Mouse (Mus musculus) embryonic stem cell, embryonic (primary cell): ENCODE results near the gene Nos1.

ENCODE experiments used
- CTCF ChIA-PET, 4 experiments: fragments of 300-600 bp in 2 of 4; fragments of 350-600 bp in 2 of 4; sonication (Branson Sonifier 250); formaldehyde crosslinking; loops; one replicate each; lab custom pipeline; 2022; ENCODE audit warnings: inconsistent platforms in 2 of 4; lab: Charles Lee
- POLR2A ChIA-PET, 4 experiments: fragments of 300-600 bp in 2 of 4; fragments of 350-600 bp in 2 of 4; sonication (Branson Sonifier 250); formaldehyde crosslinking; loops; one replicate each; lab custom pipeline; 2022; ENCODE audit warnings: antibody characterized with exemption in 4 of 4, inconsistent platforms in 1 of 4; lab: Charles Lee

Nos1 gene

DNA sequence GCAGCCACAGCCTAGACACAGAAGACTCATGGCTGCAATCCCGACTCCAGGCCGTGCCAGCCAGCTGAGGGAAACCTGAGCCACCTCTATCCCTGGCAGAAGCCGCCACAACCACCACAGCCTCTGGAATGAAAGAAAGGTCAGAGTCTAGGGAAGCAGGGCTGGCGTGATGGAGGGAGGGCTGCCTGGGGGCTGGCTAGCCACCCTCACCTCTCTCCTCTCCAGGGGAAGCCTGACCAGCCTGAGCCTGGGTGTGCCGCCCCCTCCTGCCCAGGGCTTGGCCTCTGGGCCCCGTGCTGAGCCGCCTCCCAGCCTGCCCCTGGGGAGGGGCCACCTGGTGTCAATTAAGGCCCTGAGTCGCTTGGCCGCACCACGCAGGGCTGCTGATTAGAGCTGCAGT is at the start of gene Nos1:
Nos1 (plus strand) TSS at position 352 of the 400 bp plus-strand sequence.
- POLR2A ChIA-PET: interaction anchor here in 1 of 4 experiments (0.9 to 1.0 kb wide), 2 partner anchors 14 to 193 kb away, joined by 3 read pairs; no protein-coding TSS in a partner anchor
- CTCF ChIA-PET: interaction anchor here in 1 of 4 experiments (0.8 kb wide), 1 partner anchor 19 kb away, joined by 3 read pairs; no protein-coding TSS in a partner anchor

DNA sequence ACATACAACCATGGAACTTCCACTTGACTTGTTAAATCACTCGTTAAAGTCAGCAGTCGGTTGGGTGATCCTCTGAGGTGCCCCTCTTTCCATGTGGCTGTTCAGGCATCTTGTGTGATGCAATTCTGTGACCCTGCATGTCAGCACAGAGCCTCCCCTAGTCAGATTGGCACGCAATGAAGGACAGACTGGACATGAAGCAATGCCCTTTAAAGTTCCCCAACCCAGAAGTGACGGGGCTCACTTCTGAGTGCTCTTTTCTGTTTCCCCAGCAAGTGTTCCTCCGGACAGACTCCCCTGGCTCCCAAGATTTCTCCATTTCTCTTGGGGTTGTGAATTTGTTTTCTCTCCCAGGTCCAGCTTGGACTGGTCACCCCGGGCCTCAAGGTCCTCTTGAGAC is 49.5 kb upstream of the Nos1 start:
- ChIA-PET CTCF (interaction anchor here in 1 of 4 experiments (0.7 to 1.4 kb wide), 3 partner anchors 30 to 228 kb away, joined by 3 to 5 read pairs (median 4); no protein-coding TSS in a partner anchor), POLR2A (no interaction called here)

- CTCF ChIA-PET: interaction anchor here in 1 of 4 experiments (0.6 kb wide), 1 partner anchor 54 kb away, joined by 3 read pairs; no protein-coding TSS in a partner anchor
- POLR2A ChIA-PET: no interaction called here
Observed at GRCm38 (mm10) chr5:117744654-117745178, 36.1 kb upstream of the Nos1 start.

DNA sequence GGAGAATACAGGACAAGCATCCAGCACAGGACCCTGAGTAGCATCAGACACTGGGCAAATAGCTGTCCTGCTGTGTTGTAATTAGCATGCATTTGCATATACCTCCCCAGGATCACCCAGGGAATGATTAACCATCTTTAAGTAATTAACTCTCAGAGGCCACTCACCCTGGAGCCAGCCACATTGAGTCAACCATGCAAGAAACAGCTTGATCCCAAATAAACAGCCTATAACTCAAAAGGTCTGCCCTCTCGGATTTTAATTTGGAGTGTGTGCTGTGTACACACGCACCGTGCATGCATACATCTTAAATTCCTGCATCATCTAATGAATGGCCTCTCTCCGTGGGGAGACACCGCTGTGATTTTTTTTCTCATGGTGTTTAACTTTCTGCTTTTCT is 31.5 kb upstream of the Nos1 start:
- ChIA-PET POLR2A (interaction anchor here in 1 of 4 experiments (0.6 kb wide), 1 partner anchor 203 kb away, joined by 4 read pairs; no protein-coding TSS in a partner anchor), CTCF (interaction anchor here in 3 of 4 experiments (0.8 to 2.3 kb wide), 5 partner anchors 12 to 317 kb away, joined by 3 to 7 read pairs (median 4); no protein-coding TSS in a partner anchor)

DNA sequence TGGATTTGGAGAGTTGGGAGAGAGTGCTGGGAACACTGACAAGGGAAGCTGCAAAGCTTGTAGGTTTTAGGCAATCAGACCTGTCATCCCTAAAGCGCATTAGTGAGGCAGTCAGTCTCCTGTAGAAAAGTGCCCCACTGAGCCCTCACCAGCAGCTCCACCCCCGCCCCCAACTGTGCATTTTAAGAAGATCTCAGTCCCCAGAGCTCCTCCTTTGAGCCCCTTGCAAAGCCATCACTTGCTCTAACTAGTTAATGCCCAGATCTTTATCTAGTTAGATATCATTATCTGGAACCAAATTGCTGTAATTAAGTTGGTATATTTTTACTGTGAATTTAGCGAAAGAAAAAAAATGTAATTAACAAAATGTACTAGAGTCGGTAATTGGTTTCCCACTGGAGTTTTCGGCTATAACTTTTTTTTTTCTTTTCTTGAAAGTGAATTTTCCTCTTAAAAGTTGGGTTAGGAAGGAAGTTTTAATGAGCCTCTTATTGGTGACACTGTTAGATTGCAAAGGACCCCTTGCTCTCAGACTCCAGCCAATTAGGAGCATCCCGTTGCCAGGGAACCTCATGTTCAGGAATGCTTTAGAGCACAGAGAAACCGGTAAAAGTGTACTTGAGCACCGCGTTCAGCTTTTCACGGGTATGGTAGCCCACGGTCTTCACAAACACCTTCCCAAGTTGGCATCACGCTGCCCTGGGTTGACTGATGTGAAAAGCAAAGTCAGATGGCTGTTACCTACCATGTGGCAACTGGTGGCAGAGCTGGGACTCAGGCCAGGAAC is 22.9 kb upstream of the Nos1 start:
- POLR2A ChIA-PET: interaction anchor here in 1 of 4 experiments (0.6 to 1.1 kb wide), 2 partner anchors 12 to 14 kb away, joined by 3 to 4 read pairs; no protein-coding TSS in a partner anchor

DNA sequence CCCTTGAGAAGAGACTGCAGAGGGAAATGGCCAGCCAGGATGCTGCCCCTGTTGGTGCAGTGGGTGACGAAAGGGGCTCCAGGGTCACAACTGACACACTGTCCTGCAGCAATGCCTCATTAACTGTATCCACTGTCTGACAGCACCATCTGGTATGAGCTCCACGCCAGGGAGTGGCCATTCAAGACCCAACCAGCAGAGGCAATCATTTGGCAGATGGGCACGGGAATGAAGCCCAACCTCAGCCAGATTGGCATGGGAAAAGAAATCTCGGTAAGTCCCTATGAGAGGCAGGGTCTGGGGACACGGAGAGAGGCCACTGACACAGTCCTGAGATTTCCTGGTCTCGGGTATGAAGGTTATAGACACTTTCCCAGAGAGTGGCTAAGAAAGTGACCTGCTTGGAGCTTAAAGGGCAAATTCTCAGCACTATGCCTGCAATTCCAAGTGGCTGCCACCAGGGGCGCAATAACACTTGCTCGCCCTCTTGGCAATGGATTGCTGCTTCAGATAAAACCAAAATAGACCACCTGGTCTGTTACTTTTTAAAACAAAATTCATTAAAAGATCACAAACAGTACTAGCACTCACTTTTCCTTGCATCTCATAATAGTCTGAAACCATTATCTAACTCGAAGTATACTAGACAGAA is 19.5 kb upstream of the Nos1 start:
- ChIA-PET CTCF (interaction anchor here (0.6 to 1.7 kb wide), 49 partner anchors 10 to 284 kb away, joined by 3 to 11 read pairs (median 4); partner anchors contain the start of gene Nos1 (in 1 of the 4)), POLR2A (no interaction called here)

More for the DNA sequence above, 22.9 kb upstream of the Nos1 start:
- CTCF ChIA-PET: interaction anchor here in 1 of 4 experiments (0.6 kb wide), 2 partner anchors 95 to 218 kb away, joined by 3 to 4 read pairs; no protein-coding TSS in a partner anchor

DNA sequence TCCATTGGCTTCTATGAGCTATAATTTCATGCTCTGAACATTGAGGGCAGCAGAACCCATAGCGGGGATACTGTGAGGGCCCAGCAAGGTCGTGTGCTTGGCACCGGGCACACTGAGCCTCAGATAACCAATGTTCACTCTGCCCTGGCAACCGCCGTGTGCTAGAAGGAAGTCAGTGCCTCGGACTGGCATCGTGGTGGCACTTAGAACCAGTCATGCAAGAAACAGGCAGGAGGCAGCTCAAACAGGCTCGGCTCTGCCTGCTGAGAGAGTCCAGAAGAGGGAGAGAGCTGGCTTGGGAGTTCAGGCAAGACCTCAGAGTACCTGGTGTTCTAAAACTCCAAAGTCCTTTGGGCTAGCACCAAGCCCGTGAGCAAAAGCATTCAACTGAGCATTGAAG is 16.3 kb upstream of the Nos1 start:
- ChIA-PET POLR2A (no interaction called here), CTCF (interaction anchor here in 1 of 4 experiments (0.6 kb wide), 1 partner anchor 22 kb away, joined by 3 read pairs; no protein-coding TSS in a partner anchor)

- ChIA-PET CTCF (interaction anchor here in 1 of 4 experiments (0.6 to 0.9 kb wide), 2 partner anchors 18 to 1958 kb away, joined by 3 to 4 read pairs; no protein-coding TSS in a partner anchor), POLR2A (interaction anchor here in 1 of 4 experiments (0.5 kb wide), 1 partner anchor 1294 kb away, joined by 3 read pairs; no protein-coding TSS in a partner anchor)
Observed at GRCm38 (mm10) chr5:117779175-117779574, 1.7 kb upstream of the Nos1 start.

- POLR2A ChIA-PET: interaction anchor here in 1 of 4 experiments (1.0 kb wide), 1 partner anchor 14 kb away, joined by 3 read pairs; no protein-coding TSS in a partner anchor
- CTCF ChIA-PET: interaction anchor here in 1 of 4 experiments (0.5 to 0.8 kb wide), 2 partner anchors 20 to 175 kb away, joined by 3 read pairs; no protein-coding TSS in a partner anchor
Observed at GRCm38 (mm10) chr5:117781178-117781577, 346 bp downstream of the Nos1 start.

- ChIA-PET POLR2A (interaction anchor here in 1 of 4 experiments (1.2 kb wide), 1 partner anchor 34 kb away, joined by 5 read pairs; no protein-coding TSS in a partner anchor), CTCF (no interaction called here)
Observed at GRCm38 (mm10) chr5:117790071-117790470, 9.2 kb downstream of the Nos1 start.

DNA sequence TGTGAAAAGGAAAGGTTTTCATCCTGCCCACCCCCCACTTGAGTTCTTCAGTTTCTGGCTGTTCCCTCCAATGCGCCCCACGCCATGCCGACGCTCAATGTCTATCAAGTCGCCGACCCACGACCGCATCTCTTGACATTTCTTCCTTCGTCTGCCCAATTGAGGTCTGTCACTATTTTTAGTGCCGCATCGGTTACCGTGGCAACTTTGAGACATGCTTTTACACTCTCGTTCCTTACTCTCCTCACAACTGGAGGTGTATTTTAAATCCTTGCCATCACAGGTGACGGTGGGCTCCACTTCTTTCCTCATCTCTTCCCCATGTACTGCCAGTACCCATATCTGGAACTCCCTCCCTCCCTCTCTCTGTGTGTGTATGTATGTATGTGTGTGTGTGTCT is 11.0 kb downstream of the Nos1 start:
- CTCF ChIA-PET: no interaction called here
- POLR2A ChIA-PET: no interaction called here

DNA sequence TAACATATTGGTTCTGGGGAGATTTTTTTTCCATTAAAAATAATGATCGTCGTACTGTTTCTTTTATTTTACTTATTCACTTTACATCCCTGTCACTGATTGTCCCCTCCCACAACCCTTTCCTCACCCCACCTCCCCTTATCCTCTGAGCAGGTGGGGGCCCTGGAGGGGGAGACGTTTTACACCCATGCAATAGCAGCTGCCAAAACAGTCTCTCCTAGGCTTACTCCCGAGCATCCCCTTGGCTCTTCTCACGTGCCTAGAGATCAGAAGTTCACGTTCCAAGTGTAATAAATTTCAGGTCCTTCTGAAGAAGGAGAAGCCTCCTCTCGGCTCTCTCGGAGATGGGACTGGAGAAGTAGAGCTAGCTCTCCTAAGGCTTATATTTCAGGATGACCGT is 20.0 kb downstream of the Nos1 start:
- ChIA-PET POLR2A (interaction anchor here in 1 of 4 experiments (0.5 kb wide), 1 partner anchor 681 kb away, joined by 6 read pairs; the partner anchor contains the start of gene Taok3), CTCF (interaction anchor here in 2 of 4 experiments (0.7 to 1.0 kb wide), 2 partner anchors 40 to 791 kb away, joined by 3 read pairs; no protein-coding TSS in a partner anchor)

DNA sequence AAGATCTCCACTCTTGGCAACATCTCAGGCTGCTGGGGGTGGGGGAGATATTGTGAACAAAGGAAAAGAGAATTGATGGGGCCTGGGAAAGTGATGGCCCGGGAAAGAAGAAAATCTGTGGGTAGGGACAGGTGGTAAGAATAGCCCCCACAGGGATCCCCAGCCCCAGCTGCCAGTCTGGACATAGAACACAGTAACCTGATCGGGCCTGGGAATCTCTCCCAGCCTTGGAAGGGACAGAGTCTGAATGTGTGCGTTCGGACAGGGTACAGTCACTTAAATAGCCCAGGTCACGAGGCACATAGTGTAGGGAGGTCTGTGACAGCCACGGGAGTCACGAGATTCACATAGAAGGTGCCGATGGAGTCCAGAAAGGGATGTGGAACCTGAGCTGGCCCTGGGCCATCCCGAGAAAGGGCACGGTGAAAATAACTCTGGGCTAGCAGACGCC is 21.3 kb downstream of the Nos1 start:
- ChIA-PET POLR2A (no interaction called here), CTCF (interaction anchor here in 1 of 4 experiments (1.0 to 1.4 kb wide), 2 partner anchors 41 to 286 kb away, joined by 3 to 4 read pairs; no protein-coding TSS in a partner anchor)

GRCm38 (mm10) chr5:117803551-117803950 is 22.7 kb downstream of the Nos1 start:
- CTCF ChIA-PET: interaction anchor here in 3 of 4 experiments (0.6 kb wide), 3 partner anchors 42 to 1706 kb away, joined by 3 to 4 read pairs (median 3); no protein-coding TSS in a partner anchor
- POLR2A ChIA-PET: interaction anchor here in 1 of 4 experiments (0.6 kb wide), 1 partner anchor 155 kb away, joined by 3 read pairs; no protein-coding TSS in a partner anchor

DNA sequence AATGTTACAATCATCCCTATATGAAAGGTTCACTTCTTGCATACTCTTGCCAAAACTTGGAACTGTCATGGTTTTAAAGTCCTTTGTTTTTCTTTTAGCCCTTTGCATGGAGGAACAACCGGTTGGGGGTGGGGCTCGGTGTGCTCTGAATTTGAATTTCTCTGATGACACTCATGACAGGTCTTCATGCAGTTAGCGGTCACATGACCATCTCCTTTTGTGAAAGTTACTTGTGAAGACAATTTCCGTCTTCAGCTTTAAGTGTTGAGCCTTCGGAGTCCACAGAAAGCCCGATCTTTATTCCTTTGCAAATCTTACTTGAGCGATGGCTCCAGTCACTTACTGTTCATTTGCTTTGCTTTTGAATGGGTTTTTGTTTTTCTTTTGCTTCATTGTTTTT is 30.1 kb downstream of the Nos1 start:
- POLR2A ChIA-PET: interaction anchor here in 1 of 4 experiments (0.8 kb wide), 1 partner anchor 12 kb away, joined by 4 read pairs; no protein-coding TSS in a partner anchor
- CTCF ChIA-PET: no interaction called here

- POLR2A ChIA-PET: no interaction called here
- CTCF ChIA-PET: interaction anchor here in 1 of 4 experiments (0.6 kb wide), 1 partner anchor 18 kb away, joined by 3 read pairs; no protein-coding TSS in a partner anchor
Observed at GRCm38 (mm10) chr5:117818800-117819199, 38.0 kb downstream of the Nos1 start.

GRCm38 (mm10) chr5:117820445-117820844 is 39.6 kb downstream of the Nos1 start:
- ChIA-PET POLR2A (no interaction called here), CTCF (interaction anchor here in 1 of 4 experiments (1.1 kb wide), 1 partner anchor 59 kb away, joined by 3 read pairs; no protein-coding TSS in a partner anchor)
